Mouse (Mus musculus): ENCODE measurements at regions not wholly inside any gene's neighbourhood (a gene's known extent, or its start where the extent isn't known, plus 50 kb on each side); places are given as distances from the start of the nearest gene placed in this dataset.

- no peak for TF ChIP-seq POLR2A (IDR thresholded peaks at IDR 0.05; ENCODE audit: control insufficient read depth, low read depth, low read length)
- no peak for TF ChIP-seq CTCF (IDR thresholded peaks at IDR 0.05; ENCODE audit: control insufficient read depth, insufficient read depth, insufficient replicate concordance, low read depth, low read length)
Observed at GRCm38 (mm10) chr5:102171808-102172207, 102.1 kb upstream of the Wdfy3 start.

Measured in testis, adult 2 months (tissue).